ENCODE assay signal across 17 mouse cellular contexts in the genomic region with DNA sequence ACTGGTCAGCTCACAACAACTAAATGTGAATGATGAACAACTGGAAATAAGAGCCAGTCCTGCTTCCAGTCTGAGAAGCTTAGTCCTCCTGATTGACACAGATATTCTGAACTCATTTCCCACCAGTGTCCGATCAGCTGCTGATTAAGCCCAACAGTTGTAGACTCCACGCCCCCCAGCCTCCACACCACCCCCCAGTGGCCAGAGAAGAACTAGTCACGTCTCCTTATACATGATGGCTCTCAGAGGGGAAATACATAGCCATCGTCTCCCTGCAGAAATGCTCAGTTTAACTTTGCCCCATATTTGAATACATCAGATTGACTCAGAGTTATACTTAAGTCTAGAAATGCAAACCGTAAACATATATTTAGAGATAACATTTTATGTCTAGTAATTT.
A peak's percentile ranks its signal among the peaks of the same experiment; 100 is the strongest.
DNase-seq lines count a peak whose midpoint lies in the region; ATAC-seq and TF ChIP-seq lines count a peak whose summit lies in the region.
"Had no signal": no experiment of that assay in that cellular context is flagged by ENCODE, and none has a peak within 500 bp of the region (broad histone marks: within the 10 kb centered on the region; RNA-seq: fewer than 3 reads in every experiment).

No protein-coding gene starts in this region.

- H3K4me1 ChIP-seq in heart, postnatal 0 days (ENCODE audit: control insufficient read depth, insufficient read depth), result no peaks in the 10 kb centered on the region
- H3K4me1 ChIP-seq in liver, postnatal 0 days (ENCODE audit: insufficient read depth), result no peaks in the 10 kb centered on the region
- H3K4me1 ChIP-seq in liver, embryonic 11.5 days (replicated peaks; ENCODE audit: control insufficient read depth, insufficient read depth, low read length), result no peaks in the 10 kb centered on the region
- H3K4me1 ChIP-seq in E14TG2a.4 (replicated peaks; ENCODE audit: low read depth, low read length), result no peaks in the 10 kb centered on the region
- H3K4me1 ChIP-seq: heart, embryonic 15.5 days; hindbrain, embryonic 15.5 days; limb, embryonic 13.5 days had no signal

- H3K9me3 ChIP-seq in heart, postnatal 0 days (replicated peaks; ENCODE audit: control insufficient read depth, low read length), result no peaks in the 10 kb centered on the region
- 0 out of 2 replicates have a peak, but pooled peaks cover 5% of the 10 kb centered on the region for H3K9me3 ChIP-seq in liver, postnatal 0 days (ENCODE audit: low read length)
- peaks cover 5% of the 10 kb centered on the region; the same call in 1 of the 2 replicates for H3K9me3 ChIP-seq in liver, embryonic 11.5 days (ENCODE audit: control insufficient read depth, low read length)
- H3K9me3 ChIP-seq in E14TG2a.4 (ENCODE audit: low read length), result peaks cover 8% of the 10 kb centered on the region
- H3K9me3 ChIP-seq: heart, embryonic 15.5 days; hindbrain, embryonic 15.5 days had no signal

- no peak overlapping the region for H3K4me3 ChIP-seq in heart, postnatal 0 days (ENCODE audit: low read depth, low read length)
- no peak overlapping the region for H3K4me3 ChIP-seq in liver, postnatal 0 days (ENCODE audit: low read depth, low read length)
- no peak overlapping the region for H3K4me3 ChIP-seq in liver, embryonic 11.5 days (ENCODE audit: low read depth, low read length)
- H3K4me3 ChIP-seq in E14TG2a.4 (replicated peaks; ENCODE audit: low read length), result no peak overlapping the region
- H3K4me3 ChIP-seq: forebrain, embryonic 10.5 days; heart, embryonic 15.5 days; hindbrain, embryonic 15.5 days; limb, embryonic 13.5 days; myocyte had no signal

- no peak for ATAC-seq in heart, postnatal 0 days (ENCODE audit: insufficient read depth, low read depth)
- ATAC-seq in liver, postnatal 0 days, result no peak
- no peak for ATAC-seq in liver, embryonic 11.5 days (replicated peaks; ENCODE audit: low FRiP score)

- DNase-seq in heart, postnatal 0 days (ENCODE audit: low spot score), result no peak
- DNase-seq in heart, postnatal 4 days, result no peak
- DNase-seq in liver, postnatal 0 days, result no peak
- no peak for DNase-seq in liver, embryonic 11.5 days (ENCODE audit: low spot score)
- DNase-seq in brain, embryonic 14.5 days (ENCODE audit: low read depth), result no peak
- DNase-seq in spleen, adult 18-20 months, result no peak
- DNase-seq in frontal cortex, postnatal 10 days (ENCODE audit: low spot score in 2 of 2), result no peak
- DNase-seq: cerebellum, adult 18-20 months; kidney, adult 8-10 months; lung, postnatal 14 days had no signal

- 79% methylated on average over 5 of the region's 5 CpGs for WGBS in heart, postnatal 0 days
- WGBS in liver, postnatal 0 days (ENCODE audit: insufficient replicate concordance), result 60% methylated on average over 5 of the region's 5 CpGs
- WGBS in liver, embryonic 11.5 days, result 71% methylated on average over 5 of the region's 5 CpGs

- no peak for TF ChIP-seq POLR2A in brain, embryonic 14.5 days (IDR thresholded peaks at IDR 0.05; ENCODE audit: borderline replicate concordance, extremely low read depth, insufficient read depth, insufficient read length, poor library complexity, severe bottlenecking)

- H3K9ac ChIP-seq in heart, postnatal 0 days (replicated peaks; ENCODE audit: low read depth, low read length), result no peak overlapping the region
- H3K9ac ChIP-seq in liver, postnatal 0 days (replicated peaks), result no peak overlapping the region
- no peak overlapping the region for H3K9ac ChIP-seq in liver, embryonic 11.5 days (ENCODE audit: low read depth, low read length)
- H3K9ac ChIP-seq: heart, embryonic 15.5 days; hindbrain, embryonic 15.5 days; limb, embryonic 13.5 days had no signal

- TF ChIP-seq CTCF in heart, postnatal 0 days (IDR thresholded peaks at IDR 0.05; ENCODE audit: low read depth), result peak; percentile 13; the same call in 1 of the 2 replicates
- peak; percentile 26 for TF ChIP-seq CTCF in liver, postnatal 0 days (IDR thresholded peaks at IDR 0.05; ENCODE audit: low read depth)
- peak; percentile 20; the same call in 1 of the 2 replicates for TF ChIP-seq CTCF in E14TG2a.4 (conservative IDR thresholded peaks at IDR 0.05; ENCODE audit: low read length)
- TF ChIP-seq CTCF in brain, embryonic 14.5 days (IDR thresholded peaks at IDR 0.05; ENCODE audit: borderline replicate concordance, extremely low read depth, insufficient read depth, insufficient read length), result peak; percentile 2; the same call in 1 of the 2 replicates

- TF ChIP-seq EP300 in heart, postnatal 0 days (IDR thresholded peaks at IDR 0.05; ENCODE audit: low read depth), result no peak
- no peak for TF ChIP-seq EP300 in liver, postnatal 0 days (IDR thresholded peaks at IDR 0.05; ENCODE audit: low read depth)

- no peaks in the 10 kb centered on the region for H3K27me3 ChIP-seq in heart, postnatal 0 days (ENCODE audit: control insufficient read depth, insufficient read depth, low read length)
- no peaks in the 10 kb centered on the region for H3K27me3 ChIP-seq in liver, postnatal 0 days (ENCODE audit: insufficient read depth, low read length)
- no peaks in the 10 kb centered on the region for H3K27me3 ChIP-seq in liver, embryonic 11.5 days (replicated peaks; ENCODE audit: control insufficient read depth, insufficient read depth, low read length)
- peaks cover 10% of the 10 kb centered on the region; the same call in 1 of the 2 replicates for H3K27me3 ChIP-seq in E14TG2a.4 (ENCODE audit: insufficient read depth, low read length)
- H3K27me3 ChIP-seq: heart, embryonic 15.5 days; hindbrain, embryonic 15.5 days; limb, embryonic 13.5 days had no signal

- H3K4me2 ChIP-seq in heart, postnatal 0 days (ENCODE audit: low read depth, low read length), result no peak overlapping the region
- no peak overlapping the region for H3K4me2 ChIP-seq in liver, postnatal 0 days (ENCODE audit: low read depth, low read length)
- H3K4me2 ChIP-seq in liver, embryonic 11.5 days, result no peak overlapping the region
- H3K4me2 ChIP-seq: heart, embryonic 15.5 days; hindbrain, embryonic 15.5 days; limb, embryonic 13.5 days; midbrain, embryonic 11.5 days had no signal

- H3K36me3 ChIP-seq in heart, postnatal 0 days (replicated peaks; ENCODE audit: control insufficient read depth, insufficient read depth, low read length), result no peaks in the 10 kb centered on the region
- no peaks in the 10 kb centered on the region for H3K36me3 ChIP-seq in liver, postnatal 0 days (replicated peaks; ENCODE audit: insufficient read depth, low read length)
- H3K36me3 ChIP-seq in liver, embryonic 11.5 days (ENCODE audit: control insufficient read depth, insufficient read depth, low read length), result no peaks in the 10 kb centered on the region
- no peaks in the 10 kb centered on the region for H3K36me3 ChIP-seq in E14TG2a.4 (ENCODE audit: insufficient read depth, low read length)
- H3K36me3 ChIP-seq: forebrain, embryonic 10.5 days; heart, embryonic 15.5 days; hindbrain, embryonic 15.5 days; limb, embryonic 13.5 days had no signal

- no peak overlapping the region for H3K27ac ChIP-seq in heart, postnatal 0 days (ENCODE audit: low read depth)
- H3K27ac ChIP-seq in liver, postnatal 0 days (ENCODE audit: low read depth), result no peak overlapping the region
- no peak overlapping the region for H3K27ac ChIP-seq in liver, embryonic 11.5 days (ENCODE audit: low read depth, low read length)
- H3K27ac ChIP-seq: forebrain, embryonic 10.5 days; heart, embryonic 15.5 days; hindbrain, embryonic 15.5 days; limb, embryonic 13.5 days had no signal
